Mouse (Mus musculus) CH12.LX (cell line): Measurements from ENCODE around the gene Wdr77.

ENCODE experiments used
- CTCF ChIP-seq, 2 experiments: IDR thresholded peaks in 1 of 2; conservative IDR thresholded peaks in 1 of 2; 2 replicates each; pipeline ENCODE4 v1.5.1; 2011 to 2012; ENCODE audit warnings: low read depth in 2 of 2, low read length in 2 of 2, improper control_type of control experiment in 1 of 2, inconsistent platforms in 1 of 2, mild to moderate bottlenecking in 1 of 2, moderate library complexity in 1 of 2
- E2F4 ChIP-seq: IDR thresholded peaks from 2 replicates; pipeline ENCODE4 v1.6.1; 2011; ENCODE audit warnings: low read depth, low read length, improper control_type of control experiment; ENCODE audit not compliant: insufficient replicate concordance
- ETS1 ChIP-seq: conservative IDR thresholded peaks from 2 replicates; pipeline ENCODE4 v1.6.1; 2012; ENCODE audit warnings: low read depth, mild to moderate bottlenecking, inconsistent platforms, low read length, improper control_type of control experiment, moderate library complexity
- GABPA ChIP-seq: IDR thresholded peaks from 2 replicates; pipeline ENCODE4 v1.6.1; 2012; ENCODE audit warnings: low read depth, low read length, improper control_type of control experiment, inconsistent platforms; ENCODE audit not compliant: insufficient replicate concordance
- MEF2A ChIP-seq: IDR thresholded peaks from 2 replicates; pipeline ENCODE4 v1.6.1; 2014; ENCODE audit warnings: low read depth, mild to moderate bottlenecking, inconsistent platforms, low read length, improper control_type of control experiment, borderline replicate concordance
- POLR2A ChIP-seq: IDR thresholded peaks from 2 replicates; pipeline ENCODE4 v1.6.1; 2011; ENCODE audit warnings: low read depth, mild to moderate bottlenecking, improper control_type of control experiment, low read length

- TF ChIP-seq CTCF (conservative IDR thresholded peaks at IDR 0.05 in 1 of 2, IDR thresholded peaks at IDR 0.05 in 1 of 2; ENCODE audit: low read depth in 2 of 2, low read length in 2 of 2) (no peak), ETS1 (no peak), GABPA (no peak), POLR2A (no peak), E2F4 (no peak), MEF2A (no peak)
Measured at GRCm38 (mm10) chr3:105959999-105960398, 830 bp downstream of the Wdr77 start, which contains the start of gene Atp5f1.
